Mouse (Mus musculus): ENCODE data around the gene Unc13a. TPM values are rescaled to one million over a fixed set of nuclear protein-coding genes. Genes with fewer than 3 reads are reported as not detected.

The Unc13a gene
- polyA plus RNA-seq, 1 experiment = 1.6 TPM

DNA sequence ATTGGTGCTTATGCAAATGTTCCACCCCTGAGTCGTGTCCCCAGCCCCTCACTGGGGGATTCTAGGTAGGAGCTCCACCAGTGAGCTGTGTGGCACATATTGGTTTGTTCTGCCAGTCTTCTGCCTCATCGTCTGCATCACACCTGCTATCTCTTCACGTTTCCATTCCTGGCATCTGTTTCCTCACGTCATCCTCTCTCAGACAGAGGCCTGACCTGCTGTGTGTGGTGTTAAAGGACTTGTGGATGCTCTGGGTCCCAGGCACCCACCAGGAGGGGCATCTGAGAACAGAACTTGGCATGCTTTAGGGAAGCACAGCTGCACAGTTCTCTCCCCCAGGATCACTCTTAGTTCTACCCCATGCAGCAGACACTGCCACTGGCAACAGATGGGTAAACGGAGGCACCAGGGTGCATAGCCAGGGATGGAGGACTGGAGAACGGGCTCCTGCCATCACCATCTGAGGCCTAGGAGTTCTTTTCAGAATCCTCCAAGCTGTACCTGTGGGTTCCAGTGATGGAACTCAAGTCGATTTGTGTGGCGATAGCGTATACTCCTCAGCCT, 4.0 kb upstream of the Unc13a start:
- Histone ChIP-seq H3K4me1 (ENCODE audit: control insufficient read depth, insufficient read depth, insufficient read length, low read length) (peaks cover 12% of the 10 kb centered on the region), H3K27ac (ENCODE audit: insufficient read depth, low read depth, low read length) (peak overlapping the region; percentile 66; the same call in 1 of the 2 replicates), H3K4me3 (ENCODE audit: low read depth, low read length) (peak overlapping the region; percentile 82; the same call in 1 of the 2 replicates), H3K27me3 (ENCODE audit: control insufficient read depth, insufficient read depth, low read length) (0 out of 2 replicates have a peak, but pooled peaks cover 7% of the 10 kb centered on the region), H3K36me3 (ENCODE audit: control insufficient read depth, insufficient read depth, low read length) (0 out of 2 replicates have a peak, but pooled peaks cover 1% of the 10 kb centered on the region)
- TF ChIP-seq CTCF (IDR thresholded peaks at IDR 0.05; ENCODE audit: extremely low read depth, insufficient read length, insufficient replicate concordance, low read depth, low read length) = no peak
- no peak for TF ChIP-seq POLR2A (IDR thresholded peaks at IDR 0.05; ENCODE audit: low read depth, low read length)
- 50% methylated on average over 9 of the region's 9 CpGs for WGBS

DNA sequence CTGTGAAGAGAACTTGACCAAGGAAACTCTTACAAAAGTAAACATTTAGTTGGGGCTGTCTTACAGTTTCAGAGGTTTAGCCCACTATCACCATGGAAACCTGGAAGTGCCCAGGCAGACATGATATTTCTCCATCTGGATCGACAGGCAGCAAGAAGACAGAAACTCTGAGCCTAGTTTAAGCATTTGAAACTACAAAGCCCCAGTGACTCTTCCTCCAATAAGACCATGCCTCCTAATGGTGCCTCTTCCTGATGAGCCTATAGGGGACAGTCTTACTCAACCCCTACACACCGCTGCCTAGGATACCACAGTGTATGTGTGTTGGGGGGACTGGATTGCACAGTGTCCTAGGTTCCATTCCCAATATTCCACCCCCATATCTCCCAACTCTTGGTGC, 2.5 kb upstream of the Unc13a start:
- 0 out of 2 replicates have a peak, but pooled peaks cover 10% of the 10 kb centered on the region for H3K27me3 ChIP-seq (ENCODE audit: control insufficient read depth, insufficient read depth, low read length)
- H3K4me1 ChIP-seq (ENCODE audit: control insufficient read depth, insufficient read depth, insufficient read length, low read length) = peaks cover 9% of the 10 kb centered on the region
- TF ChIP-seq CTCF (IDR thresholded peaks at IDR 0.05; ENCODE audit: extremely low read depth, insufficient read length, insufficient replicate concordance, low read depth, low read length) (no peak), POLR2A (IDR thresholded peaks at IDR 0.05; ENCODE audit: low read depth, low read length) (no peak)
- no peaks in the 10 kb centered on the region for H3K36me3 ChIP-seq (ENCODE audit: control insufficient read depth, insufficient read depth, low read length)
- no peak overlapping the region for H3K27ac ChIP-seq (ENCODE audit: insufficient read depth, low read depth, low read length)
- no peak overlapping the region for H3K4me3 ChIP-seq (ENCODE audit: low read depth, low read length)
- WGBS = 69% methylated on average over 2 of the region's 2 CpGs

DNA sequence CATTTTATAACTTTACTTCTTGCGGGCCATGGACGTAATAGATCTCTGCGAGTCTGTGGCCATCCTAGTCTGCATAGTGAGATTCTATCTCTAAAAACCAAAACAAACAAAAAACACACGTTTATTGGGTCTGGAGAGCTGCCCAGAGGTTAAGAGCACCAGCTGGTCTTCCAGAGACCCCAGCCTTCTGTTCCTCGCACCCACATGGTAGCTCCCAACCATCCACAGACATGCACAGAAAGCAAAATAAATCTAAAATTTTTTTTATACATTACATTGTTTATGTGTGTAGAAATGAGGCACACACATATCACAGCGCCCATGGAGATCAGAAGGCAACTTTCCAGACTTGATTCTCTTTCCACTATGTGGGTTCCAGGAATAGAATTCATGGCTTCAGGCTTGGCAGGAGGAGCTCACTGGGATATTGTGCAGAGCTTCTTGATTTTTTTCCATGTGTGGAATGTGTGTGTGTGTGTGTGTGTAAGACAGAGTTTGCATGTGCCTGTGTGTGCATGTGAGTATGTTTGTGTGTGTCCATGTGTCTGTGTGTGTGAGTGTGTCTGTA, 695 bp upstream of the Unc13a start:
- 57% methylated on average over 6 of the region's 6 CpGs for WGBS
- H3K27me3 ChIP-seq (ENCODE audit: control insufficient read depth, insufficient read depth, low read length) = 0 out of 2 replicates have a peak, but pooled peaks cover 10% of the 10 kb centered on the region
- no peak overlapping the region for H3K4me3 ChIP-seq (ENCODE audit: low read depth, low read length)
- no peak for TF ChIP-seq CTCF (IDR thresholded peaks at IDR 0.05; ENCODE audit: extremely low read depth, insufficient read length, insufficient replicate concordance, low read depth, low read length)
- TF ChIP-seq POLR2A (IDR thresholded peaks at IDR 0.05; ENCODE audit: low read depth, low read length) = no peak
- H3K4me1 ChIP-seq (ENCODE audit: control insufficient read depth, insufficient read depth, insufficient read length, low read length) = peaks cover 17% of the 10 kb centered on the region
- no peaks in the 10 kb centered on the region for H3K36me3 ChIP-seq (ENCODE audit: control insufficient read depth, insufficient read depth, low read length)
- H3K27ac ChIP-seq (ENCODE audit: insufficient read depth, low read depth, low read length) = no peak overlapping the region

DNA sequence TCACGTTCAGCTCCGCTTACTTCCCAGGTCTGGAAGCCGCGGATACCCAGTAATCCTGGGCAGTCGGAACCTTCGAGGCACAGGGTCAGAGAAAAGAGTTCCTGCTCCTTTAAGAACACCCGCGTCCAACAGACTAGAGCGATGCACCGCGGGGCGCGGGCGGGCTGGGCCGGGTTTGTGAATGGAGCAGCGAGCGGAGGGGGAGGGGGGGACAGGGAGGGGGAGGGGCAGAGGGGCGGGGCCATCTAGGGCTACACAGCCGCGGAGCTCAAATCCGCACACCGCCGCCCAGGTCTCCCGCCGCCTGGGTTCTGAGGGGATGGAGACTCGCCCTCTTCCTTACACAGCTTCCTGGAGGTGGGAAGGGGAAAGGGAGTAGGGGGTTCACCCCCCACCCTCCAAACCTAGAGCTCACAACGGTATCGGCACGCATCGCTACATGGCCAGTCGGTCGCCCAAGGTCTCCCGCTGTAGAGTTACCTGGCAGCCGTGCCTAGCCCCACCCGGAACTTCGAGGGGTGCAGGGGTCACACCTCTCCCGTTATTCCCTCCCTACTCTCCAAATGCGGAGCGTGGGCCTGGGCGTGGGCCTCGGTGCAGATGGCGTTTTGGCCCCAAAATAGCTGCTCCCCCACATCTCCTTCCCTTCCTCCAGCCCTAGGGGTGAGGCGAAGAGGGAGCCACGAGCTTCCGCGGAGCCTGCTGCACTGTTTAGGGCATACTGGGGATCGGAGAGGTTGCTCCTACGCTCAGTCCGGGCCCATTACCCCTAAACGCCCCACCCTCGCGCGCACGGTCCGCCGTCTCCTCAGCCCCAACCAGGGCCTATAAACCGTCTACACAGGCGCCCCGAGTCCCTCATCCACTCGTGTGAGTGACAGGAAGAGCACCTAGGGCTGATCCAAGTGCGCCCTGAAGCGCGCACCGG, 672 bp downstream of the Unc13a start:
- TF ChIP-seq POLR2A (IDR thresholded peaks at IDR 0.05; ENCODE audit: low read depth, low read length) = no peak
- TF ChIP-seq CTCF (IDR thresholded peaks at IDR 0.05; ENCODE audit: extremely low read depth, insufficient read length, insufficient replicate concordance, low read depth, low read length) = no peak

DNA sequence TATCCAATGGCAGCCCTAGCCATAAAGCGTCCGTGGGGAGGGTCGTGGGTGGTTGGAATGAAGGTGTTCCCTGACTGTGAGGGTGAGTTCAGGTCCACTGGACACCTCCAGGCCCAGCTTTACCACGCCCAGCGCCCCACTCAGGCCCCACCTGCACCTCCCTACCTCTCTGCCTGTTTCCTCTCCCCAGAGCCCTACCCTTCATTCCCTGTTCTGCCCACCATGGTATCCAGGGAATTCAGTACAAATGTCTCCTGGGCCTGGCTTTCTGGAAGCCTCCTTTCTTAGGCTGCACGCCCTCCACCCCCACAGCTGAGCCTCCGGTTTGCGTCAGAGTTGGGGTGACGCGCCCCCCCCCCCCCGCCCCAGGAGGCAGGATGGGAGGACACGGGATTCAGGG, 1.4 kb downstream of the Unc13a start:
- Histone ChIP-seq H3K36me3 (ENCODE audit: control insufficient read depth, insufficient read depth, low read length) (no peaks in the 10 kb centered on the region), H3K27ac (ENCODE audit: insufficient read depth, low read depth, low read length) (no peak overlapping the region), H3K27me3 (ENCODE audit: control insufficient read depth, insufficient read depth, low read length) (peaks cover 14% of the 10 kb centered on the region; the same call in 1 of the 2 replicates), H3K4me3 (ENCODE audit: low read depth, low read length) (peak overlapping the region; percentile 63; the same call in 1 of the 2 replicates), H3K4me1 (ENCODE audit: control insufficient read depth, insufficient read depth, insufficient read length, low read length) (peaks cover 21% of the 10 kb centered on the region)
- no peak for TF ChIP-seq CTCF (IDR thresholded peaks at IDR 0.05; ENCODE audit: extremely low read depth, insufficient read length, insufficient replicate concordance, low read depth, low read length)
- no peak for TF ChIP-seq POLR2A (IDR thresholded peaks at IDR 0.05; ENCODE audit: low read depth, low read length)
- 16% methylated on average over 12 of the region's 12 CpGs for WGBS

More for the DNA sequence above, 672 bp downstream of the Unc13a start:
- H3K4me3 ChIP-seq (ENCODE audit: low read depth, low read length) = peak overlapping the region; percentile 63
- peaks cover 17% of the 10 kb centered on the region for H3K4me1 ChIP-seq (ENCODE audit: control insufficient read depth, insufficient read depth, insufficient read length, low read length)
- H3K27me3 ChIP-seq (ENCODE audit: control insufficient read depth, insufficient read depth, low read length) = peaks cover 14% of the 10 kb centered on the region; the same call in 1 of the 2 replicates
- WGBS = 1% methylated on average over 63 of the region's 64 CpGs
- no peaks in the 10 kb centered on the region for H3K36me3 ChIP-seq (ENCODE audit: control insufficient read depth, insufficient read depth, low read length)
- no peak overlapping the region for H3K27ac ChIP-seq (ENCODE audit: insufficient read depth, low read depth, low read length)

DNA sequence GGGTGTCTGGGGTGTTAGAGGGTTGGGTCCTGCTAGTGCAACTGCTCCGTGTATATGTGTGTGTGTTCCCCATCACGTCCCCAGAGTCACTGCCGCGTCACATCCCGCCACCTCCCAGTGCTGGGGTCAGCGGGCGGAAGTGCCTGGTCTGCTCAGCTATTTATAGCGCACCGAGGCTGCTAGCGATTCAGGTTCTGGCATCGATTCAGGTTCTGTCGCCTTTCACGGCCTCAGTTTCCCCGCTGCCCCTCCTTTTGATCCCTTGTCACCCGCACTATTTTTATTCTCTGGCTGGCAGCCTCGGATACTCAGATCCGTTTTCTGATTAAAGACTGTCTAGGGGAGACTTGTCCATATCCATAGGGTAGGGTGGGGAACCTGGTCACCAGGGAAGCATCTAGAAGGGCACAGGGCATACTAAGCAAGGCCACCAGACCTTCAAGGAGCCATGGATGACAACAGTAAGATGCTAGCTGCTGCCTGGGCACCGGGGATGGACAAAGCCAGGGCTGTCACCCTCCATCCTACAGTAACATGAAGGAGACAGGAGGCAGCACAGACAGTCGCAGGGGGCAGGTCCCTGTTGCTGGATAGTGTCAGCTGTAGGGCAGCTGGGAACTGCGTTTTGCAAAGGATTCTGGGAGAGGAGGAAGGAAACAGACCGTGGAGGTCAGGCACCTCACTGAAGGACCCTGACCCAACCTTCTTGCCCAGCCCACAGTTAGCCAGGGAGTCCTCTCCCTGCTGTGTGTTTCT, 3.2 kb downstream of the Unc13a start:
- TF ChIP-seq CTCF (IDR thresholded peaks at IDR 0.05; ENCODE audit: extremely low read depth, insufficient read length, insufficient replicate concordance, low read depth, low read length) (no peak), POLR2A (IDR thresholded peaks at IDR 0.05; ENCODE audit: low read depth, low read length) (no peak)
- Histone ChIP-seq H3K4me3 (ENCODE audit: low read depth, low read length) (0 out of 2 replicates have a peak overlapping the region, but pooled peaks have one; percentile 16), H3K27ac (ENCODE audit: insufficient read depth, low read depth, low read length) (no peak overlapping the region), H3K36me3 (ENCODE audit: control insufficient read depth, insufficient read depth, low read length) (no peaks in the 10 kb centered on the region), H3K27me3 (ENCODE audit: control insufficient read depth, insufficient read depth, low read length) (peaks cover 14% of the 10 kb centered on the region; the same call in 1 of the 2 replicates), H3K4me1 (ENCODE audit: control insufficient read depth, insufficient read depth, insufficient read length, low read length) (peaks cover 21% of the 10 kb centered on the region)
- 4% methylated on average over 21 of the region's 21 CpGs for WGBS
